Mouse (Mus musculus) 3134 (cell line): ENCODE results near the gene Uqcc3.
"Not testable (repeated sequence)": the region's sequence is repeated elsewhere in the genome, so short reads cannot be mapped to it uniquely, and the experiment has no call there.

ENCODE experiments used
- DNase-seq: peaks from one replicate; pipeline ENCODE4 v3.0.0-alpha.2; 2011; ENCODE audit warnings: low spot score; ENCODE audit not compliant: insufficient read length; ENCODE audit errors: extremely low read depth

The Uqcc3 gene

GRCm38 (mm10) chr19:8880311-8881033, at the start of gene Uqcc3:
Gene Uqcc3, minus strand, starts transcription at chr19:8880923.
- DNase-seq, result peak; percentile 65

- no peak for DNase-seq
Measured at GRCm38 (mm10) chr19:8930117-8930516, 49.4 kb upstream of the Uqcc3 start.

GRCm38 (mm10) chr19:8929224-8930088, 48.7 kb upstream of the Uqcc3 start, which contains the start of the genes Rom1 and Eml3:
Gene Rom1, minus strand, starts transcription at chr19:8929356.
Gene Eml3, plus strand, starts transcription at chr19:8929552.
- DNase-seq, result peak; percentile 92

GRCm38 (mm10) chr19:8928689-8929223, 48.0 kb upstream of the Uqcc3 start:
- DNase-seq, result no peak

GRCm38 (mm10) chr19:8927891-8928525, 47.3 kb upstream of the Uqcc3 start:
- no peak for DNase-seq

GRCm38 (mm10) chr19:8926766-8927165, 46.0 kb upstream of the Uqcc3 start:
- no peak for DNase-seq

- DNase-seq, result no peak
Measured at GRCm38 (mm10) chr19:8921741-8922140, 41.0 kb upstream of the Uqcc3 start.

GRCm38 (mm10) chr19:8920836-8921291, 40.1 kb upstream of the Uqcc3 start:
- peak; percentile 24 for DNase-seq

GRCm38 (mm10) chr19:8920073-8920736, 39.5 kb upstream of the Uqcc3 start, which contains the start of gene B3gat3:
Gene B3gat3, plus strand, starts transcription at chr19:8920374.
- DNase-seq, result peak; percentile 92

GRCm38 (mm10) chr19:8919684-8920072, 39.0 kb upstream of the Uqcc3 start:
- no peak for DNase-seq

GRCm38 (mm10) chr19:8919000-8919399, 38.3 kb upstream of the Uqcc3 start:
- DNase-seq, result no peak

- no peak for DNase-seq
Measured at GRCm38 (mm10) chr19:8914212-8914611, 33.5 kb upstream of the Uqcc3 start.

- no peak for DNase-seq
Measured at GRCm38 (mm10) chr19:8911810-8912209, 31.1 kb upstream of the Uqcc3 start.

GRCm38 (mm10) chr19:8908531-8908930, 27.8 kb upstream of the Uqcc3 start:
- no peak for DNase-seq

- no peak for DNase-seq
Measured at GRCm38 (mm10) chr19:8903412-8903811, 22.7 kb upstream of the Uqcc3 start.

- DNase-seq, result no peak
Measured at GRCm38 (mm10) chr19:8899079-8899478, 18.4 kb upstream of the Uqcc3 start.

GRCm38 (mm10) chr19:8898576-8898975, 17.9 kb upstream of the Uqcc3 start:
- DNase-seq, result no peak

GRCm38 (mm10) chr19:8897865-8898495, 17.3 kb upstream of the Uqcc3 start, which contains the start of gene Ganab:
Gene Ganab, plus strand, starts transcription at chr19:8898071.
- DNase-seq, result peak; percentile 92

- not testable (repeated sequence) for DNase-seq
Measured at GRCm38 (mm10) chr19:8897211-8897864, 16.6 kb upstream of the Uqcc3 start.
